In genomic region chr6:134632756-134633155, GRCm38 (mm10) we compare ENCODE assay signal across 7 mouse cellular contexts. TPM values are rescaled to one million over a fixed set of nuclear protein-coding genes. Genes with fewer than 3 reads are reported as not detected.
A peak's percentile ranks its signal among the peaks of the same experiment; 100 is the strongest.
DNase-seq lines count a peak whose midpoint lies in the region; ATAC-seq and TF ChIP-seq lines count a peak whose summit lies in the region.

No protein-coding gene starts in this region.

- no peak overlapping the region for H3K9ac ChIP-seq in lung, postnatal 0 days (replicated peaks; ENCODE audit: low read depth)
- H3K9ac ChIP-seq in forebrain, embryonic 14.5 days (ENCODE audit: low read length) = no peak overlapping the region
- no peak overlapping the region for H3K9ac ChIP-seq in limb, embryonic 14.5 days (ENCODE audit: low read depth, low read length, severe bottlenecking)
- peak overlapping the region; percentile 83 for H3K9ac ChIP-seq in stomach, embryonic 16.5 days (ENCODE audit: low read length)

- no peaks in the 10 kb centered on the region for H3K36me3 ChIP-seq in lung, postnatal 0 days (ENCODE audit: insufficient read depth, low read length)
- H3K36me3 ChIP-seq in forebrain, embryonic 14.5 days (ENCODE audit: control insufficient read depth, insufficient read depth, low read length) = no peaks in the 10 kb centered on the region
- H3K36me3 ChIP-seq in limb, embryonic 14.5 days (ENCODE audit: control insufficient read depth, insufficient read depth, low read length) = no peaks in the 10 kb centered on the region
- no peaks in the 10 kb centered on the region for H3K36me3 ChIP-seq in stomach, embryonic 16.5 days (ENCODE audit: control insufficient read depth, insufficient read depth, low read length)

- H3K27ac ChIP-seq in lung, postnatal 0 days (ENCODE audit: low read length) = no peak overlapping the region
- H3K27ac ChIP-seq in forebrain, embryonic 14.5 days (ENCODE audit: low read depth, low read length) = no peak overlapping the region
- no peak overlapping the region for H3K27ac ChIP-seq in limb, embryonic 14.5 days (replicated peaks; ENCODE audit: low read depth, low read length)
- peak overlapping the region; percentile 4; the same call in 1 of the 2 replicates for H3K27ac ChIP-seq in stomach, embryonic 16.5 days (ENCODE audit: low read length)

- no peaks in the 10 kb centered on the region for H3K4me1 ChIP-seq in lung, postnatal 0 days (ENCODE audit: insufficient read depth, low read depth, low read length)
- H3K4me1 ChIP-seq in forebrain, embryonic 14.5 days (ENCODE audit: control insufficient read depth, insufficient read depth, low read length) = 0 out of 2 replicates have a peak, but pooled peaks cover 8% of the 10 kb centered on the region
- H3K4me1 ChIP-seq in limb, embryonic 14.5 days (ENCODE audit: control insufficient read depth, insufficient read depth, low read length) = 0 out of 2 replicates have a peak, but pooled peaks cover 7% of the 10 kb centered on the region
- peaks cover 4% of the 10 kb centered on the region; the same call in 1 of the 2 replicates for H3K4me1 ChIP-seq in stomach, embryonic 16.5 days (ENCODE audit: control insufficient read depth, insufficient read depth, low read length)

- WGBS in lung, postnatal 0 days = 27% methylated on average over 5 of the region's 5 CpGs
- WGBS in forebrain, embryonic 14.5 days = 26% methylated on average over 5 of the region's 5 CpGs
- WGBS in limb, embryonic 14.5 days = 38% methylated on average over 5 of the region's 5 CpGs
- 39% methylated on average over 5 of the region's 5 CpGs for WGBS in stomach, embryonic 16.5 days

- TF ChIP-seq EP300 in lung, postnatal 0 days (IDR thresholded peaks at IDR 0.05) = no peak

- ATAC-seq in lung, postnatal 0 days = no peak
- no peak for ATAC-seq in forebrain, embryonic 14.5 days
- no peak for ATAC-seq in limb, embryonic 14.5 days (ENCODE audit: low FRiP score, low read depth)
- ATAC-seq in stomach, embryonic 16.5 days (ENCODE audit: insufficient read depth, low FRiP score) = no peak

- no peak for DNase-seq in lung, postnatal 0 days (ENCODE audit: low spot score)
- DNase-seq in lung, postnatal 4 days = no peak
- peak; percentile 50 for DNase-seq in forebrain, embryonic 14.5 days (ENCODE audit: low spot score)
- no peak for DNase-seq in limb, embryonic 14.5 days (ENCODE audit: low spot score)
- DNase-seq in spleen, adult 12 weeks (ENCODE audit: low spot score) = no peak
- DNase-seq in adipocyte (ENCODE audit: low spot score) = no peak

- peak overlapping the region; percentile 58 for H3K4me3 ChIP-seq in lung, postnatal 0 days (ENCODE audit: low read depth, low read length)
- peak overlapping the region; percentile 40; the same call in 1 of the 2 replicates for H3K4me3 ChIP-seq in forebrain, embryonic 14.5 days (ENCODE audit: low read depth, low read length)
- H3K4me3 ChIP-seq in limb, embryonic 14.5 days (replicated peaks; ENCODE audit: low read length) = peak overlapping the region; percentile 52; the same call in 1 of the 2 replicates
- peak overlapping the region; percentile 69 for H3K4me3 ChIP-seq in stomach, embryonic 16.5 days (replicated peaks; ENCODE audit: low read length)

- no peaks in the 10 kb centered on the region for H3K9me3 ChIP-seq in lung, postnatal 0 days (ENCODE audit: low read length)
- H3K9me3 ChIP-seq in forebrain, embryonic 14.5 days (replicated peaks; ENCODE audit: control insufficient read depth, low read length) = no peaks in the 10 kb centered on the region
- H3K9me3 ChIP-seq in limb, embryonic 14.5 days (ENCODE audit: control insufficient read depth, low read length) = no peaks in the 10 kb centered on the region
- no peaks in the 10 kb centered on the region for H3K9me3 ChIP-seq in stomach, embryonic 16.5 days (replicated peaks; ENCODE audit: control insufficient read depth, low read length)

- TF ChIP-seq CTCF in lung, postnatal 0 days (IDR thresholded peaks at IDR 0.05) = no peak

- peak overlapping the region; percentile 90 for H3K4me2 ChIP-seq in lung, postnatal 0 days (replicated peaks; ENCODE audit: low read depth, low read length)
- H3K4me2 ChIP-seq in forebrain, embryonic 14.5 days (ENCODE audit: low read length) = peak overlapping the region; percentile 77
- H3K4me2 ChIP-seq in limb, embryonic 14.5 days (replicated peaks; ENCODE audit: low read depth, low read length, severe bottlenecking) = peak overlapping the region; percentile 93; the same call in 1 of the 2 replicates
- peak overlapping the region; percentile 92 for H3K4me2 ChIP-seq in stomach, embryonic 16.5 days (ENCODE audit: low read depth, low read length)

- no peak for TF ChIP-seq POLR2A in limb, embryonic 14.5 days (IDR thresholded peaks at IDR 0.05; ENCODE audit: borderline replicate concordance, extremely low read depth, insufficient read depth, insufficient read length)

- no peaks in the 10 kb centered on the region for H3K27me3 ChIP-seq in lung, postnatal 0 days (replicated peaks; ENCODE audit: insufficient read depth, low read length)
- H3K27me3 ChIP-seq in forebrain, embryonic 14.5 days (replicated peaks; ENCODE audit: control insufficient read depth, insufficient read depth, low read length) = no peaks in the 10 kb centered on the region
- H3K27me3 ChIP-seq in limb, embryonic 14.5 days (ENCODE audit: control insufficient read depth, insufficient read depth, low read length) = peaks cover 9% of the 10 kb centered on the region; the same call in 1 of the 2 replicates
- no peaks in the 10 kb centered on the region for H3K27me3 ChIP-seq in stomach, embryonic 16.5 days (ENCODE audit: control insufficient read depth, insufficient read depth, low read length)

RNA-seq across cellular contexts. Expression of gene Mansc1, which starts 0.5 kb away (rescaled TPM):
- polyA plus RNA-seq in lung, postnatal 0 days (2015; fragmentation: Nextera tagmentation; extraction: Ambion mirVana) = 9.9 and 10.1 TPM in 2 replicates
- 0.88 and 0.94 TPM in 2 replicates for polyA plus RNA-seq in forebrain, embryonic 14.5 days (2014; fragmentation: Nextera tagmentation; extraction: Ambion mirVana)
- 2.4 and 2.6 TPM in 2 replicates for polyA plus RNA-seq in limb, embryonic 14.5 days (2012; rRNA removed)
- 2.2 and 2.3 TPM in 2 replicates for polyA plus RNA-seq in limb, embryonic 14.5 days (2014; fragmentation: Nextera tagmentation; extraction: Ambion mirVana)
- polyA plus RNA-seq in stomach, embryonic 16.5 days (2015; fragmentation: Nextera tagmentation; extraction: Ambion mirVana) = 9.9 and 13.5 TPM in 2 replicates

RNA-seq across cellular contexts. Expression of gene Borcs5, which starts 6.6 kb away (rescaled TPM):
- polyA plus RNA-seq in lung, postnatal 0 days (2015; fragmentation: Nextera tagmentation; extraction: Ambion mirVana) = 14.6 and 18.4 TPM in 2 replicates
- 45.8 and 49.4 TPM in 2 replicates for polyA plus RNA-seq in forebrain, embryonic 14.5 days (2014; fragmentation: Nextera tagmentation; extraction: Ambion mirVana)
- polyA plus RNA-seq in limb, embryonic 14.5 days (2012; rRNA removed) = 11.4 and 14.0 TPM in 2 replicates
- 18.0 and 20.5 TPM in 2 replicates for polyA plus RNA-seq in limb, embryonic 14.5 days (2014; fragmentation: Nextera tagmentation; extraction: Ambion mirVana)
- polyA plus RNA-seq in stomach, embryonic 16.5 days (2015; fragmentation: Nextera tagmentation; extraction: Ambion mirVana) = 16.5 and 17.7 TPM in 2 replicates
